Mouse (Mus musculus) cerebellum, adult 11-12 months (tissue): ENCODE results near the gene Acot4.
"Not testable (repeated sequence)": the region's sequence is repeated elsewhere in the genome, so short reads cannot be mapped to it uniquely, and the experiment has no call there.

ENCODE experiments used
- DNase-seq: peaks from one replicate; pipeline ENCODE4 v3.0.0; 2022

Acot4 gene

DNA sequence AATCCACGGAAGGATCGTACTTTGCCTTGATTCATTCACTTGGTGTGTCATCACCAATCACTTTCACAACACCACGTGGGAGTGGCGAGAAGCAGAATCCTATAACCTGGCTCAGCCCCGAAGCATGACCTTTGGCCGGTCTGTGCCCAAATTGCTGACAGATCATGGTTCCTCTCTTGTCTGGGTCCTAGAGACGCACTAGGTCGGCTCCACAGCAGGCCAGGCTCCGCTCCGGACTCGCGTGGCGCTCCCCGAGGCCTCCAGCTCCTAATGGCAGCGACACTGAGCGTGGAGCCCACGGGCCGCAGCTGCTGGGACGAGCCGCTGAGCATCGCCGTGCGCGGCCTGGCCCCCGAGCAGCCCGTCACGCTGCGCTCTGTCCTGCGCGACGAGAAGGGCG is at the start of gene Acot4:
TSS of gene Acot4 (plus strand) at position 139 of the 400 bp plus-strand sequence.
- not testable (repeated sequence) for DNase-seq

- DNase-seq = no peak
Observed at GRCm38 (mm10) chr12:83988483-83988882, 49.7 kb upstream of the Acot4 start.

- DNase-seq = no peak
Observed at GRCm38 (mm10) chr12:83989378-83989777, 48.8 kb upstream of the Acot4 start.

GRCm38 (mm10) chr12:83997221-83997620 is 41.0 kb upstream of the Acot4 start:
- DNase-seq = no peak

DNA sequence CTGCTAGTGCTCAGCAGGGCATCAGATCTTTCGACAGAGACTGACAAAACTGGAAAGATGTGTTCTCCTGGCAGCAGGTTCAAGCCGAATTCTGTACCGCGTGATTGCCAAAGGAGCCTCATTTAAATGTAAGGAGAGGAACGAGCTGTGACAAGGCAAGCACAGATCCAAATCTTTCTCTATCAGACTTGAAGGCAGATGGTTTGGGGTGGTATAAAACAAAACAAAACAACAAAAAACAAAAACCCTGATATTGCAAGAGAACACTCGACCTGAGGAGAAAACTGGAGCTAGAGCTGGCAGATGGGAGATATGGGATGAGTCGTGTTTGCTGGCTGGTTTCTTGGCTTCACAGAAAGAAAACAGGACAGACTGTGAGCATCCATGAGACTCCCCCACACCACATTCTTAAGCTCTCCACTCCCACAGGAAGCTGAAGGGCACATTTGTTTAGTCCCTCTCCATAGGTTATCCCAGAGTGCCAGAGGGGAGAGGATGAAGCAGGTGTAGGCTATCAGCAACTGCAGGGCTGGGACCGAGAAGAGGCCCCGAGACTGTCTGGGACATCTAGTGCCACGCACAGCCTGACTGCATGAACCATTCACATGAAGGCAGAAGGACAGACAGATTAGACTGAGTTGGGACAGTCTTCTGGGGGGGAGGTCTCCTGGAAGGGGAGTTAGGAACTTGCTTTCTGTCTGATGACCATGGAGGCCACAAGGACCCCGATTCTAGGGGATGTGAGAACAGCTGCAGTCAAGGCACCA is 39.7 kb upstream of the Acot4 start:
- no peak for DNase-seq

DNA sequence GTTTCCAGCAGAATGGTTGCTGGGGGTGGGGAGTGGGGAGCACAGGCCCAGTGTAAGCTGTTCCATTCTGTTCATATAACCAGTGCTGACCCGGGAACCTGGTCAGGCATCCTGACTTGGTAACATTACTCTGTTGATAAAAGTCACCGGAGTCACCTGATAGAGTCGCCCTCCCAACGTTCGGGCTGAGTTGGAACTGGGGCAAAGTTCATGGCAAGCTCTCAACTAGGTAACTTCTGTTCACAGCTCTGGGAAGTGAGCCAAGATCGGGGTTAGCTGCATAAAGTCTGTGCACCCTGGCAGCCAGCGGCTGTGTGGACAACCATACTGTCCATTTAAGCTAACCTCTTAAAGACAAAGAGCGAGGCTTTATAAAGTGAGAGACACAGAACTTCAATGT is 38.9 kb upstream of the Acot4 start:
- not testable (repeated sequence) for DNase-seq

DNA sequence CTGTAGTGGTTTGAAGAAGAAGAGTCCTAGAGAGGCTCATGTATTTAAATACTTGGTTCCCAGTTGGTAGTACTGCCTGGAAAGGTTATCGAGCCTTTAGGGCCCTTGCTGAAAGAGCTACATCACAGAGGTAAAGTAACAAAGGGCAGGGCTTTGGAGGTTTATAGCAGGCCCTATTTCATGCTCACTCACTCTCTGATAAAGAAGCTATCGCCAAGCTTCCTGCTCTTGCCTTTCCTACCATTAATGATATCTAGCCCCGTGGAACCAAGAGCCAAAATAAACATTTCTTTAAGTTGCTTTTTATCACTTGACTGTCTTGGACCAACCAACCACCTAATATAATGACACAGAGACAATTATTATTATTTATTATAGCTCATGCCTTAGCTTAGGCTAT is 37.8 kb upstream of the Acot4 start:
- DNase-seq = no peak

DNA sequence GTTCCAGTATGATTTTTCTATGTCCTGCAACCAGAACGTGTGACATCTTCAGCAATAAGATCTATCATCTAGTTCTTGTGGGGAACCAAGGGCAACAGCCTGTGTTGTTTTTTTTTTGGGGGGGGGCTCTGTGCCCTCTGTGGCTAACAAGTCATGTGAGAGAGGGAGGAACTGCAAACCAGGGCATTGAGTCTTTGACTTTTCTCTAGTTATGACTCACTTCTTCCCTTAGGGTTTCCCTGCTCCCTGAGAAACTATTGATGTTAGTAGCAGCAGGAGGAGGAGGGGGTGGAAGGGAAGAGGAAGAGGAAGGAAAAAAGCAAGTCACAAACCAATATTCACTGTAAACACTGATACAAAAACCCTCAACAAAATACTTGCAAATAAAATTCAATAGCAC is 34.3 kb upstream of the Acot4 start:
- no peak for DNase-seq

DNA sequence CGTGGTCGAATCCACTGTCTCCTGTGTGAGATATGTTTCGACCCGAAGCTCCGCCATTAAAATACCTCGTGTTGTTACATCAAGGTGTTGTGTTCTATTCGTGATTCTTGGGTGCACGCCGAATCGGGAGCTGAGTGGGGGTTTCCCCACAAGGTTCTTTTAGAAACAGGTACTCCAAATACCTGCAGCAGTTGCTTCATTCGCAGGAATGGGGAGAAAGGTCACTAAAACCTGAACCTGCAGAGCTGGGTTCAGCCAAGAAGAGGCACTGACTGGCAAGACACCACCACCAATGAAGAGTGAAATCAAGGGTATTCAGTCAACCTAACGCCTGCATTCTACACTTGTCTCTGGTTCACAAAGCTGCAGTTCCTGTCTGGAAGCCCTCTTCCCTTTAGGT is 29.9 kb upstream of the Acot4 start:
- no peak for DNase-seq

- no peak for DNase-seq
Observed at GRCm38 (mm10) chr12:84008729-84009128, 29.4 kb upstream of the Acot4 start.

- peak; percentile 41 for DNase-seq
Observed at GRCm38 (mm10) chr12:84009171-84009965, 28.8 kb upstream of the Acot4 start, which contains the start of gene Acot1. Acot1 (plus strand) TSS chr12:84009490.

DNA sequence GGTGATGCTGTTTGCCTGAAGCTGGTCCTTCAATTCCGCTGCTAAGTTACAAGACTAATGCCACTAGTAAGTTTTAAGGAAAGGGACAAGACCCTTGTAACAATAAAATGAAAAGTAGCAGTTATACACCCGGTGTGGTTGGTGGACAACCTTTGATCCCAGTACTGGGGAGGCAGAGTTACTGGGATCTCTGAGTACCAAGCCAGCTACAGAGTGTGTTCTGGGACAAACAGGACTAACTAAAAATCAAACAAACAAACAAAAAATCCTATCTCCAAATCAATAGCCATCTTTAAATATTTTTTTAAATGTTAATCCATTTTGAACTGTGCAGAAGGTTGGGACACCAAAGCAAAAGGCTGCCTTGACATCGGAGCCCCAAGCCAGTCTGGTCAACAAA is 28.0 kb upstream of the Acot4 start:
- DNase-seq = no peak

- peak; percentile 77 for DNase-seq
Observed at GRCm38 (mm10) chr12:84011251-84012040, 26.7 kb upstream of the Acot4 start.

DNA sequence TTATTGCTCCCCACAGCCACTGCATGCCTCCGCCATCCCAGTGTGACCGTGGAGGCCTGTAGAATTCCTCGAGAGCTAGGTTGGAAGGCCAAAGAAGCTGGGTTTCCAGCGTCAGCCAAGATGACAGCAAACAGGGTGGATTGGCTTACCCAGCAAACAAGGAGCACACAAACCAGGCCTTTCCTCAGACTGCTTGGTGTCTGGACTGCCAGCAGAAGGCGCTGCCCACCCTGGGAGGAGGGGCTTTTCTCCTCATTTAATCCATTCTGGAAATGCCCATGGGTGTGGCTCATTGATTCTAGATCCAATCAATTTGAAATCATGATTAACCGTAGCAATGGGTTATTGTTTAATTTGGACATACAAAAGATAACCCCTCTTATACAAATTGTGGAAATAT is 25.0 kb upstream of the Acot4 start:
- DNase-seq = no peak

DNA sequence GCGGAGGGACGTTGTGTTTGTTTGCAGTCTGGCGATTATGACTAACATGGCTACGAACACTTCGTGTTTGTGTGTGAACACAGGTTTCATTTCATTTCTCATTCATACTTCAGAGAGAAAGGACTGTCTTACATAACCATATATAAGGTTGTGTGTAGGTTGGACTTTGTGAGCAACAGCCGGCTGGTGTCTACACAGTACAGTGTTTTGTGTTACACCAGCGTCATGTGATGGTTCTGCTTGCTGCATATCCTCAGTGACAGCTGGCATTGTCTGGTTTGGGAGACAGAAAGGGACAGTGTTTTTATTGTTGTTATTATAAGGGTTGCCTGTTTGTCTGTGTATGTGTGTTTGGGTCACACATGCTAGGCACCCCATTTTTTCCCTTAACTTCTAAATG is 24.5 kb upstream of the Acot4 start:
- DNase-seq = no peak

GRCm38 (mm10) chr12:84020528-84020927 is 17.7 kb upstream of the Acot4 start:
- not testable (repeated sequence) for DNase-seq

GRCm38 (mm10) chr12:84022266-84022665 is 15.9 kb upstream of the Acot4 start:
- not testable (repeated sequence) for DNase-seq

GRCm38 (mm10) chr12:84023052-84023745 is 15.0 kb upstream of the Acot4 start:
- DNase-seq = no peak

- no peak for DNase-seq
Observed at GRCm38 (mm10) chr12:84025888-84026287, 12.3 kb upstream of the Acot4 start.

DNA sequence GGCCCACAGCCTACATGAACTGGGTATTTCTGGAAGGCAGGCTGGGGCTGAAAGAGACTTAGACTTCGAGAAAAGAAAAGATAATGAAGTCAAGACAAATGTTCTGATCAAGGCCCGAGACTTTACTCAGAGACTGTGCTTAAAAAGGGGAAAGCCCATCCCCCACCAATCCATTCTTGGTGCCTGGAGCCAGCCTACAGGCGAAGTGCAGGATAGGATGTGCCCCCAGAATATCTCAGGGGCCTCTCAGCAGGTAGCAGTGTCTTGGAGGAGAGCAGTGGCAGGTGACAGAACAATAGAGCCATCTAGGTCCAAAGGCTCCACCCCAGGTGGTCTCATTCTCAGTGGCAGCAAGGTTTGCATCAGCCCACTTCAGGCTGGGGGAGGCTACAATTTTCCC is 9.9 kb upstream of the Acot4 start:
- not testable (repeated sequence) for DNase-seq

DNA sequence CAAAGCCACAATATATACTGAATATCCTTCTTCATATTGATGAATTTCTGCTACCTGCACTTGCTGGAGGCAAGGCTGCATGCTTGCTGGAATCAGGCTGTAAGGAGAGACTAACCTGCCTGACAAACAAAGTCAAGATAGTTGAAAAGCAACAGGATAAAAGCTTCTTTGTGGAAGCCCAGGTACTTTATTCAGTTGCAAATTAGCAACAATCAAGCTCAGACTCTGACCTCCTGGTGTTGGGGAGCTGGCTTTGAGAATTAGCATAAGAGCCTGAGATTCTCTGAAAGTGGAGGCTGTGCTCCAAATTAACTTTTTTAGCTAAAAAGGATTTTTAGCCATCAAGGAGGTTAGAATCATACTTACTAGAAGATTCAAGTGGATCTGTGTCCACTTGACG is 9.1 kb upstream of the Acot4 start:
- DNase-seq = not testable (repeated sequence)

GRCm38 (mm10) chr12:84030659-84031332 is 7.4 kb upstream of the Acot4 start:
- peak; percentile 63 for DNase-seq
